Mouse (Mus musculus) hindbrain, embryonic 13.5 days (tissue): Measurements from ENCODE around the gene Morn4. TPM values are rescaled to one million over a fixed set of nuclear protein-coding genes. Genes with fewer than 3 reads are reported as not detected.

Experiments
- ATAC-seq: fragments of 200-750 bp; cut with Nextera tagmentation; 2 replicates; pipeline ENCODE4 v1.8.0; 2017; ENCODE audit warnings: moderate TSS enrichment; ENCODE audit not compliant: low FRiP score
- H3K27ac ChIP-seq: fragments of 300-500 bp; sonication (generic); 2 replicates; pipeline ENCODE4 v1.5.1; 2015; ENCODE audit warnings: inconsistent platforms, mild to moderate bottlenecking, moderate library complexity
- H3K27me3 ChIP-seq: fragments of 300-500 bp; sonication (generic); 2 replicates; pipeline ENCODE4 v1.6.1; 2015; ENCODE audit warnings: mild to moderate bottlenecking, inconsistent platforms
- H3K36me3 ChIP-seq: fragments of 300-500 bp; sonication (generic); 2 replicates; pipeline ENCODE4 v1.6.1; 2015; ENCODE audit warnings: mild to moderate bottlenecking, inconsistent platforms
- H3K4me1 ChIP-seq: fragments of 300-500 bp; sonication (generic); replicated peaks from 2 replicates; pipeline ENCODE4 v1.6.1; 2015; ENCODE audit warnings: inconsistent platforms
- H3K4me2 ChIP-seq: fragments of 300-500 bp; sonication (generic); 2 replicates; pipeline ENCODE4 v1.6.1; 2015; ENCODE audit warnings: inconsistent platforms, mild to moderate bottlenecking, moderate library complexity
- H3K4me3 ChIP-seq: fragments of 300-500 bp; sonication (generic); 2 replicates; pipeline ENCODE4 v1.5.1; 2015; ENCODE audit warnings: mild to moderate bottlenecking, inconsistent platforms
- H3K9ac ChIP-seq: fragments of 300-500 bp; sonication (generic); 2 replicates; pipeline ENCODE4 v1.6.1; 2015; ENCODE audit warnings: mild to moderate bottlenecking, inconsistent platforms
- H3K9me3 ChIP-seq: fragments of 300-500 bp; sonication (generic); 2 replicates; pipeline ENCODE4 v1.6.1; 2016; ENCODE audit warnings: inconsistent platforms
- WGBS: fragments of 180-500 bp; shearing (Covaris S2); methylation state at CpG from one replicate; pipeline ENCODE4 v1.1.7; 2015; 5-methylcytosine and 5-hydroxymethylcytosine counted together
- polyA plus RNA-seq: library from polyadenylated mRNA; unstranded; fragments of >200 nt; fragmentation: Nextera tagmentation; extraction: Ambion mirVana; gene quantifications from 2 replicates; pipeline ENCODE4 v1.2.1, GENCODE M21; 2015

Morn4 gene
- polyA plus RNA-seq: 125 TPM in 2 replicates

DNA sequence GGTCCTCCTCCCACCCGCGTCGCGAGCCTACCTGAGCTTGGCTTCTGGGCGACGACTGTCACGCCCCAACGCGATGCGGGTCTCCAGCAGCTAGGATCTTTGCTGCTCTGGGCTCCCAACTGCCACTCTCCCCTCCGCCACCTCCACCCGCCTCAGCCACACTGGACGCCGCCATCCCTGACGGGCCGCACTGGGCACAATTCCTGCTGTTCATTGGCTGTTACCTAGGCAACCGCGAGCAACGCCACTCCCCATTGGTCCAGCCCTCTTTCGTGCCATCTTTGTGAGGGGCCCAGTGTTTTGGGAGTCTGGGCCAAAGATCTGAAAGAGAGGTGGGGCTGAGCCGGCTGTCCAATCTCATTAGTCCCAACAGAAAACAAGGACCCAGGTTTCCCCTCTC lies at the start of gene Morn4:
Gene Morn4 (minus strand): TSS at position 192 of the 400 bp plus-strand sequence.
- Histone ChIP-seq H3K9me3 (no peaks in the 10 kb centered on the region), H3K4me1 (peaks cover 26% of the 10 kb centered on the region), H3K27me3 (no peaks in the 10 kb centered on the region), H3K4me2 (peak within 1 kb of the TSS; percentile 90), H3K36me3 (no peaks in the 10 kb centered on the region), H3K4me3 (peak within 1 kb of the TSS; percentile 85), H3K9ac (peak within 1 kb of the TSS; percentile 88), H3K27ac (peak within 1 kb of the TSS; percentile 81)
- ATAC-seq: peak; percentile 82
- WGBS: 0% methylated on average over 21 of the region's 21 CpGs

DNA sequence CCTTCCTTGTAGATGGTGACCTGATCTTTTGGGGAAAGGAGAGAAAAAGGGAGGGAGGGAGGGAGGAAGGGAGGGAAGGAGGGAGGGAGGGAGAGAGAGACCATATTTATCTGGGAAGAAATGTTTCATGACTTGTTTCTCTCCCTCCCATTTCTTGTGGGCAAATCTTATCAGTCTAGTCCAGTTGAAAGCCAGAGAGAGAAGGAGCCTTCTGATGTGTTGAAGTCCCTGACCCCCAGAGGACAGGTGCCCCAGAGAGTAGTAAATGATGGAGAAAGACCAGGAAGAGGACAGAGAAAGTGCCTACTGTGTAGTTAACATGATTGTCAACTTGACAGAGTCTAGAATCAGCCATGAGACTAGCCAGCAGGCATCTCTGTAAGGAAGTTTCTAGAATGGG lies 48.9 kb upstream of the Morn4 start:
- ATAC-seq: no peak
- H3K27me3 ChIP-seq: peaks cover 4% of the 10 kb centered on the region; the same call in 1 of the 2 replicates
- no peak overlapping the region for H3K4me2 ChIP-seq
- H3K4me1 ChIP-seq: peaks cover under 1% of the 10 kb centered on the region; the same call in 1 of the 2 replicates
- H3K36me3 ChIP-seq: no peaks in the 10 kb centered on the region
- H3K9me3 ChIP-seq: no peaks in the 10 kb centered on the region
- H3K27ac ChIP-seq: no peak overlapping the region
- no peak overlapping the region for H3K4me3 ChIP-seq
- no peak overlapping the region for H3K9ac ChIP-seq

DNA sequence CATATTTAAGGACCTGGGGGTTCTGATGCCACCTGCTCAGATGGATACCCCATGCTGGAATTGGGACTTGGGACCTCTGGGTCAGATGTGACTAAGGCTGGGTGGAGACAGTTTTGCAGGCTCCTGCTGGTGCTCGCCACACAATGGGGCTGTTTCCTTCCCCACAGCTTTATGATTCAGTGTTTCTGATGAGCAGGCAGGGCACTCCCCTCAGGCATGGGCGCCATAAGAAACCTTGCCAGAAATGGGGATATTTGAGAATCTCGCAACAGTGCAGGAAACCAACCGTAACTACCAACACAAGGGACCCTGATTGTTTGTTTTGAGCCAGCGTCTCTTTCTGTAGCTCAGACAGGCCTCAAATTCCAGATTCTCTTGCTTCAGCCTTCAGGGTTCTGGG lies 44.9 kb upstream of the Morn4 start:
- H3K9ac ChIP-seq: no peak overlapping the region
- 67% methylated on average over 5 of the region's 5 CpGs for WGBS
- no peak overlapping the region for H3K27ac ChIP-seq
- H3K4me2 ChIP-seq: no peak overlapping the region
- no peaks in the 10 kb centered on the region for H3K36me3 ChIP-seq
- no peak for ATAC-seq
- peaks cover 22% of the 10 kb centered on the region for H3K4me1 ChIP-seq
- peaks cover 25% of the 10 kb centered on the region for H3K27me3 ChIP-seq
- no peak overlapping the region for H3K4me3 ChIP-seq
- H3K9me3 ChIP-seq: no peaks in the 10 kb centered on the region

DNA sequence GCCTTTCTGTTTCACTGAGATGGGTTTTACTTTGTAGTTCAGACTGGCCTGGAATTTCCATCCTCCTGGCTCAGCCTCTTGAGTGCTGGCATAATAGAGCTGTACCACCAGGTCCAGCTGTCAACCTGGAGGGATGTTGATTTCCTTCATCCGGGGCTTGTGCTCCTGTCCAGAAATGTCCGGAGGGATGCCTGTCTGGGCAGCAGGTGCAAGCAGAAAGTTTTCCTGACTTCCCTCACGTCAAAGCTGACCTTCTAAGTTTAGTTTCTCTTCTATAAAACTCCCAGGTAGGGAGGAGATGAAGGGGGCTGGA lies 44.1 kb upstream of the Morn4 start:
- Histone ChIP-seq H3K27me3 (peaks cover 27% of the 10 kb centered on the region), H3K36me3 (peaks cover 2% of the 10 kb centered on the region), H3K9ac (no peak overlapping the region), H3K27ac (no peak overlapping the region), H3K4me3 (no peak overlapping the region), H3K4me2 (no peak overlapping the region), H3K4me1 (peaks cover 22% of the 10 kb centered on the region), H3K9me3 (no peaks in the 10 kb centered on the region)
- ATAC-seq: no peak
- WGBS: 48% methylated on average over 3 of the region's 3 CpGs

DNA sequence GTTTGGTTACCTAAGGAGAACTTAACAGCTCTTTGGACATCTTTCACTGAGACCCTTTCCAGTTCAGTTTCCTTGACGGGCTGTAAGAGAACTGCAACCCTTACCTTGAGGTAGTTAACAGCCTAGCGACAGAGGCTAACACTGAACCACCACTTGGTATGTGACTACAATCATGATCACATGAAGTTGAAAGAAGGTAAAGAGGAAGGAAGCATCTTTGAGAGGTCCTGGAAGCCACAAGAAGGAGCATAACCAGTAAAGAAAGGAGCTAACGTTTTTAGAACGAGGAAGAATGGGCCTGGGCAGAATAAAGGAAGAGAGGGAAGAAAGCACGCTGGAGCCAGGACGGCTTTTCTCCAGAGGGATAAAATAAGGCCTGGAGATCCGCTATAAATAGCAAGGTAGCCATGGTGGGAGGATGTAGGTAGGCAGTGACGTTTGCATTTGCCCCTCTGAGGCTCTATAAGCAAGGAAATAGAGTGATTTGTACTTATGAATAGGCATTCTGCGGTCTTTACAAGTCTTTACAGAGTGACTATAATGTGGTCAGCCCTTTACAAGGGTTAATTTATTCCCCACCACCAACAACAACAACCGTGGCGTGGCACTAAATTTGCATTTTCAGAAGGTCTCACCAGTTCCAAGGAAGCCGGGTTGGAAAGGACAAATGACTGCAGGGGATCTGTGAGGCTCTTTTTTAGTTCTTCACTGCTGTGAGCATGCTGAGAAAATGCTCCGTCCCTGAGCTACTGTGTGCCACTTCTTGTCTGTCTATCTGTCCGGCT lies 43.5 kb upstream of the Morn4 start:
- peak overlapping the region; percentile 81 for H3K9ac ChIP-seq
- peak; percentile 30 for ATAC-seq
- H3K27ac ChIP-seq: peak overlapping the region; percentile 36; the same call in 1 of the 2 replicates
- peaks cover 8% of the 10 kb centered on the region for H3K36me3 ChIP-seq
- H3K27me3 ChIP-seq: peaks cover 27% of the 10 kb centered on the region
- WGBS: 14% methylated on average over 14 of the region's 14 CpGs
- H3K4me1 ChIP-seq: peaks cover 22% of the 10 kb centered on the region
- H3K4me2 ChIP-seq: peak overlapping the region; percentile 95
- no peaks in the 10 kb centered on the region for H3K9me3 ChIP-seq
- peak overlapping the region; percentile 55 for H3K4me3 ChIP-seq

DNA sequence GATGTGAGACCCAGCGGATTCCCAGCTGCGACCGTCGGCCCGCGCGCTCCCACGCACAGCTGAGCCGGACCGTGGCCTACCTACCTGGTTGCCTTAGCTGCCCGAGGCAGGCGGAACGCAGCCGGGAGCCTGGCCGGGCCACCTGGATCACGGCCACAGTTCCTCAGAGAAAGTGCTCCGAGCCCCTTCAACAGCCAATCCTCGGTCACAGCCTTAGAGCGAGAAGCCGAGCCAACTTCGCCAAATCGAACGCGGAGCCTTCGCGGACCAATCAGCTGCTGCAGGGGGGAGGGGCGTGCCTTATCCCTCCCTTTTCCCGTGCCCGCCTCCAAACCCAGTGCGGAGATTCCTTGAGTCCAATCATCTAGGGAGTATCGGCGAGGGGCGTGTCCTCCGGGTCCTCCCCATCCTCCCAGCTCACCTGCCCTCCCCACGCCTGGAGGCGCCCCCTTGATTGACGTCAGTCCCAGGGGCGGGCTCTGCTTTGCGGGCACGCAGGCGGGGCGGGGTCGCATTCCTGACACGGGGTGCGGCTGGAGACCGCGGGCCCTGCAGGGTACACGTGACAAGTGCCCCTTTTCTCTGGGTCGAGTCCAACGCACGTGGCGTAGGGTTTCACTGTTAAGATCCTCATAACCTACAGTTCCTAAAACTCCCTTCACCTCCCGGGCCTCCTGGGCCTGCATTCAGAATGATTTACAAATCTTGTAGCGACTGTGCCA lies 42.8 kb upstream of the Morn4 start, which contains the start of gene Avpi1:
Gene Avpi1 (minus strand): TSS at position 273 of the 722 bp plus-strand sequence.
- peak within 1 kb of the TSS; percentile 95 for H3K4me2 ChIP-seq
- H3K9ac ChIP-seq: peak within 1 kb of the TSS; percentile 81
- H3K27me3 ChIP-seq: peaks cover 27% of the 10 kb centered on the region
- WGBS: under 1% methylated on average over 54 of the region's 54 CpGs
- peak within 1 kb of the TSS; percentile 71 for H3K27ac ChIP-seq
- H3K9me3 ChIP-seq: no peaks in the 10 kb centered on the region
- H3K36me3 ChIP-seq: peaks cover 15% of the 10 kb centered on the region
- peaks cover 22% of the 10 kb centered on the region for H3K4me1 ChIP-seq
- H3K4me3 ChIP-seq: peak within 1 kb of the TSS; percentile 55
- peak; percentile 96 for ATAC-seq

DNA sequence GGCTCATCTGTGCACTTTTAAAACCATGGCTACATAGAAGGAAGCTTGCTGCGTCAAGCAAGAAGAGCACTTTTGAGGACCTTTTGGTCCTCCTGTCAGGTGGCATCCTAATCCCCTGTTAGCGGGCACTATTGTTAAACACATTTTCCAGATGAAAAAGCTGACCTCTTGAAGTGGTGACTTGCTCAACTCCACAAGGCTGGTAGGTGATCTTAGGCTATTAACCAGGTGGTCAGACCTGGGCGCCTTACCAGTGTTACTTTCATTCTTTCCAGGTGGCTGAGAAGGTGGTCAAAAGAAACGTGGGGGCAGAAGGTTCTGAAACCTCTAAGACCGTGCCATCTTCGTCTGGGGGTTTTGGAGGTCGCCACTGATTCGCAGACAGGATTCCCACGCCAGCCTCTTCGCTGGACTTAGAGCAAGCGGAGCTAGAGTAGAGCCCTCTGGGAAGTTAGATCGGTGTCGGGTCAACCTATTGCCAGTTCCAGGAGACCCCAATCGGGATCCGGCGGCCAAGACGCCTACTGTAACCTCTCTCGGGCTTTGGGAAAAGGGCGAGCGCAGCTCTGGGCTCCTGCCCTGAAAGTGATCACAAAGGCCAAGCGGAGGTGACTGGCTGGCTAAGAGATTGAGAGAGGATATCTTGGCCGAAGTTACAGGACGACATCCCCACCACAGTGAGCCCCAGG lies 42.0 kb upstream of the Morn4 start:
- Histone ChIP-seq H3K36me3 (peaks cover 23% of the 10 kb centered on the region), H3K9ac (peak overlapping the region; percentile 81), H3K4me1 (peaks cover 22% of the 10 kb centered on the region), H3K4me2 (peak overlapping the region; percentile 95), H3K4me3 (peak overlapping the region; percentile 55), H3K27me3 (peaks cover 27% of the 10 kb centered on the region), H3K9me3 (no peaks in the 10 kb centered on the region), H3K27ac (peak overlapping the region; percentile 71)
- ATAC-seq: no peak; the same call in 1 of the 2 replicates
- 7% methylated on average over 23 of the region's 23 CpGs for WGBS

DNA sequence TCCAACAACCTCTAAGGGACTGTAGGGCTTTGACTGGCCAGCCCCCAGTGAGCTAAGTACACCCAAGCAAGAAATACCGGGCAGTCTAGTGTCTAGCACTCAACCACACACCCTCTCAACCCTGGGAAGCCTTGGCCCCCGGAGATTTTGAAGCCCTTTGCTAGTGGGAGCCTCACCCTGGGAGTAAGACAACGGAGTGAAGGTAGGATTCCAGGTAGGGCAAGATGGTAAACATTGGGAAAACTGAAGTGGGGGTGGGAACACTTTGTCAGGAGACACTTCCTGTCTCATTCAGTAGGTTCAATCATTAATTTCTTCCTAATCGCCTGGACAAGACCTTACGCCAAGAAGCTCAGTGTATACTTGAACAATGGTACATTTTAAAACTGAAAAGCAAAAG lies 40.9 kb upstream of the Morn4 start:
- ATAC-seq: no peak
- Histone ChIP-seq H3K36me3 (peaks cover 29% of the 10 kb centered on the region), H3K4me2 (no peak overlapping the region), H3K4me1 (peaks cover 22% of the 10 kb centered on the region), H3K9ac (no peak overlapping the region), H3K27me3 (peaks cover 27% of the 10 kb centered on the region), H3K9me3 (no peaks in the 10 kb centered on the region), H3K27ac (no peak overlapping the region), H3K4me3 (no peak overlapping the region)
- 86% methylated on average over 5 of the region's 5 CpGs for whole genome bisulfite sequencing

DNA sequence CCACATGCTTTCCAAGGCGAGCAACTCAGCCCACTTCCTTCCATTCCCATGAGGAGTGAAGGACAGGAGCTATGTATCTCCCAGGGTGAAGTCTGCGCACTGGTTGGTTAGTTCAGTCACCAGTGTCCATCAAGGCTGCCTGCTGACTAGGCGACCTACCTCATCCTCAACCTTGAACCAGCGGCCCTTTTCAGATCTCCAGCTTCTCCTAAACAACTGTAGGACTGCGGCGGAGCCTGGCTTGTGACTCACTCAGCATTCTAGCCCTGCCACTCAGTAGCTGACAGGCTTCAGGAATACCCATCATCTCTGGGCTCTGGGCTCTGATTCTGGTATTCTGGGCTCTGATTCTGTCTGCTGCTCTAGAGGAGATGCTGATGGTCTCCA lies 40.1 kb upstream of the Morn4 start:
- ATAC-seq: no peak
- peaks cover 25% of the 10 kb centered on the region for H3K27me3 ChIP-seq
- H3K36me3 ChIP-seq: peaks cover 35% of the 10 kb centered on the region
- H3K4me3 ChIP-seq: no peak overlapping the region
- no peak overlapping the region for H3K4me2 ChIP-seq
- 93% methylated on average over 6 of the region's 6 CpGs for WGBS
- H3K4me1 ChIP-seq: peaks cover 22% of the 10 kb centered on the region
- no peak overlapping the region for H3K9ac ChIP-seq
- no peaks in the 10 kb centered on the region for H3K9me3 ChIP-seq
- no peak overlapping the region for H3K27ac ChIP-seq

DNA sequence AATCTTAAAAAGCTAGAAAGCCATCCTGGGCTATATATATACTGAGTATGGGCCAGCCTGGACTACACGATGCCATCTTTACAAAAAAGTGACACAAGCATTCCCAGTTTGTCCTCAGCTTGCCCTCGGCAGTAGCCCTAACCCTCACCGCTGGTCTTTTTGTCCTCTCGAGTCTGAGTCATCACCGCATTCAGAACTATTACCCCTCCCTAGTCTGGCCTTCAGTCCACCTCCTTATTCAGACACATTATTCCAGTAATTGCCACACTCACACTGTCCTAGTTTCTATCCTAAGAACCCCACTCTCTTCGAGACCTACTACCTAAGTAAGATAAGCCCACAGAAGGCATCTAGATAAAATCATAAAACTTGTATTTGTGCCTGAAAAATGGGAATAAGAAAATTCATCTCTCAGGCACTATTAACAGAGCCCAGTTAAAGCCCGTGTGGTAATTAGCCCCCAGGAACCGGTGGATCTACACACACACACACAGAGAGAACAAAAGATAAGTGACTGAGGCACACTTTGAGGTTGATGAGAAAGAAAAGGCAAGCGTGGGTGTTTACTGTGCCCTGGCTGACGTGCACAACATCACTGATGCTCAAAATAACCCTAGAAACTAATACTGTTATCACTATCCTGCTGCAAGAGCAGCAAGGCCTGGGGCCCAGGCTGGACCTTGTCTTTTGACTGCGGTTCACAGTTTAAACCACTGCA lies 39.5 kb upstream of the Morn4 start:
- no peak overlapping the region for H3K4me2 ChIP-seq
- 80% methylated on average over 11 of the region's 11 CpGs for WGBS
- H3K9ac ChIP-seq: no peak overlapping the region
- H3K27me3 ChIP-seq: peaks cover 22% of the 10 kb centered on the region
- H3K36me3 ChIP-seq: peaks cover 40% of the 10 kb centered on the region
- no peak overlapping the region for H3K4me3 ChIP-seq
- H3K27ac ChIP-seq: no peak overlapping the region
- ATAC-seq: no peak
- H3K9me3 ChIP-seq: no peaks in the 10 kb centered on the region
- H3K4me1 ChIP-seq: peaks cover 22% of the 10 kb centered on the region

DNA sequence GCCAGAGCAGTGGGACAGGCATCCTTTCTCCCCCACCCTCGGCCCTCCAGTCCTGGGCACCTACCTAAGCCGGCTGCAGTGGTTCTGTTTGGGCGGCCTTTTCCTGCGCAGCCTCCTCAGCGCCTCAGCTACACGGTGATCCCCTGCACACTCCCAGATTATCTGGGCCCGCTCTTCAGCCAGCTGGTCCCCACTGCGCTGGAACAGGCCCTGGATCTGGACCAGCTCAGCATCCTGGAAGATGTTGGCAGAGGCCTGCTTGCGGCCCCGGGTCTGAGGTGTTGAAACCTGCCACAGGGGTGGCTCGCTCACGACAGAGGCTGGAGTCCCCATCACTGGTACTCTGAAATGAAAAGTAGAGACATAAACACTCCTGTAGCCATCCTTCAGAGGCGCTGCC lies 38.5 kb upstream of the Morn4 start:
- H3K27me3 ChIP-seq: peaks cover 22% of the 10 kb centered on the region
- no peak overlapping the region for H3K4me2 ChIP-seq
- H3K36me3 ChIP-seq: peaks cover 50% of the 10 kb centered on the region
- no peaks in the 10 kb centered on the region for H3K9me3 ChIP-seq
- peaks cover 17% of the 10 kb centered on the region for H3K4me1 ChIP-seq
- WGBS: 88% methylated on average over 13 of the region's 13 CpGs
- no peak overlapping the region for H3K9ac ChIP-seq
- H3K27ac ChIP-seq: no peak overlapping the region
- ATAC-seq: no peak
- no peak overlapping the region for H3K4me3 ChIP-seq

DNA sequence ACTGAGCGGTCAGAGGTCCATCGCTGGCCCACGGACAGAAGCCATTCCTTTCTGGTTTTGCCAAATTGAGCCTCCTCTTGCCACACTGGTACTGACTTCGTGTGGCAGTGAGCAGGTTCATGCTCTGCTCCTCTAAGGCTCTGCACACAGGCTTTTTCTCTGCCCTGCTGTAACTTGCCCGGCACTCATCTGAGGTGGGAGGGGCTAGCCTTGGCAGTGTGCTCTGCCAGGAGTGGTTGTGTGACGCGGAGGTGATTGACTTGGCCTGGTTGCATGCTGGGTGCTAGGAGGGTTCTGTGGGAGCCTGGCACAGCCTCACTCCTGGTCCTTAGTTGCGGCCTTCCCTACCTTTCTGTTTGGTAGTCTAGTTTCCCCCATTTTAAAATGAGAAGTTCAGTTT lies 34.3 kb upstream of the Morn4 start:
- Histone ChIP-seq H3K27ac (no peak overlapping the region), H3K4me3 (no peak overlapping the region), H3K4me2 (no peak overlapping the region), H3K4me1 (no peaks in the 10 kb centered on the region), H3K9ac (no peak overlapping the region), H3K27me3 (no peaks in the 10 kb centered on the region), H3K9me3 (no peaks in the 10 kb centered on the region), H3K36me3 (peaks cover 81% of the 10 kb centered on the region)
- WGBS: 93% methylated on average over 8 of the region's 8 CpGs
- ATAC-seq: no peak
